Mouse (Mus musculus) heart, embryonic 10.5 days (tissue): ENCODE measurements around the gene Shld1. TPM values are rescaled to one million over a fixed set of nuclear protein-coding genes. Genes with fewer than 3 reads are reported as not detected.

Source experiments
- DNase-seq: peaks from one replicate; pipeline ENCODE4 v3.0.0-alpha.2; 2017; ENCODE audit warnings: low spot score
- H3K27ac ChIP-seq: fragments of 300-500 bp; sonication (generic); 2 replicates; pipeline ENCODE4 v1.5.1; 2016; ENCODE audit warnings: mild to moderate bottlenecking
- H3K27me3 ChIP-seq: fragments of 300-500 bp; sonication (generic); 2 replicates; pipeline ENCODE4 v1.6.1; 2016; ENCODE audit warnings: mild to moderate bottlenecking; ENCODE audit not compliant: poor library complexity, insufficient read depth, severe bottlenecking
- H3K36me3 ChIP-seq: fragments of 300-500 bp; sonication (generic); 2 replicates; pipeline ENCODE4 v1.6.1; 2016; ENCODE audit warnings: mild to moderate bottlenecking, moderate library complexity
- H3K4me1 ChIP-seq: fragments of 300-500 bp; sonication (generic); 2 replicates; pipeline ENCODE4 v1.6.1; 2016; ENCODE audit warnings: mild to moderate bottlenecking
- H3K4me3 ChIP-seq: fragments of 300-500 bp; sonication (generic); 2 replicates; pipeline ENCODE4 v1.5.1; 2016; ENCODE audit warnings: mild to moderate bottlenecking, moderate library complexity
- H3K9me3 ChIP-seq: fragments of 300-500 bp; sonication (generic); 2 replicates; pipeline ENCODE4 v1.6.1; 2016; ENCODE audit warnings: mild to moderate bottlenecking, moderate library complexity
- WGBS: fragments of 180-500 bp; shearing (Covaris S2); methylation state at CpG from one replicate; pipeline ENCODE4 v1.1.7; 2016; 5-methylcytosine and 5-hydroxymethylcytosine counted together
- polyA plus RNA-seq: library from polyadenylated mRNA; unstranded; fragments of >200 nt; fragmentation: Nextera tagmentation; extraction: Ambion mirVana; gene quantifications from 2 replicates; pipeline ENCODE4 v1.2.1, GENCODE M21; 2016

Shld1 gene
- polyA plus RNA-seq, 1 experiment from 2014 or later = 14.2 TPM

DNA sequence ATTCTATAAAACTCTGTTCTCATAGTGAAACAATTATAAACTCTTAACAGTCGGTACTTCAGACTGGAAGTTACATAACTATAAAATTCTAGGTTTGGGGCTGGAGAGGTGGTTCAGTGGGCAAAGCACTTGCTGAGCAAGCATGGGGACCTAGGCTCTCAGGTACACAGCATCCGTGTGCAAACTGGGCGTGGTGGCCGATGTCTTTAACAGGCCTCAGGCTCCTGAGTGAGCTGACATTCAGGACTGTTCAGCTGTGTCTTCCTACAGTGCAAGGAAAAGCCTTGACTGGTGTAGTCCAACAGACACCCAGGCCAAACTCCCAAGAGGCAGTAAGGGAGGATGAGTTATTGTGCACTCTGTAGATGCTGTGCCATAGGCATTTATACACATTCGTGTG lies 10.5 kb downstream of the Shld1 start:
- Histone ChIP-seq H3K4me1 (peaks cover 33% of the 10 kb centered on the region), H3K27me3 (no peaks in the 10 kb centered on the region), H3K9me3 (no peaks in the 10 kb centered on the region), H3K4me3 (no peak overlapping the region), H3K27ac (peak overlapping the region; percentile 54; the same call in 1 of the 2 replicates), H3K36me3 (0 out of 2 replicates have a peak, but pooled peaks cover 9% of the 10 kb centered on the region)
- DNase-seq = no peak
- 89% methylated on average over 5 of the region's 5 CpGs for WGBS

DNA sequence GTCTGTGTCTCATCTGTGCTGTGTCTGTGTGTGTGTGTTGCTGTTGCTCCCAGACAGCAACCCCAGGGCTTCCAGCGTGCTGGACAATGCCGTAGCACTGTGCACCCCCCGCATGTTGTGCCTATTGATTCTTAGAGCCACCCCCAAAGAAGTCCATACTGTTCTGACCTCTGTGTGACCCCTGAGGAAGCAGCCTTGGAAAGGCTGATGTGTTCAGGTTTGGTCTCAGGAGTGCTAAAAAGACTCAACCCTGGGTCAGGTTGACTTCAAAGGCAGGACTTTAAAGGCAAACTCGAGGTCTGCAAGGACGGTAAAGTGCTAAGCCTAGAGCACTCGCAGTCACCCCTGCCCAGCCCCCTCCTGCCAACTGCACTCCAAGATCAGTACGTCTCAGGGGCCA lies 11.0 kb downstream of the Shld1 start:
- Histone ChIP-seq H3K4me3 (no peak overlapping the region), H3K36me3 (0 out of 2 replicates have a peak, but pooled peaks cover 9% of the 10 kb centered on the region), H3K27ac (peak overlapping the region; percentile 54; the same call in 1 of the 2 replicates), H3K4me1 (peaks cover 33% of the 10 kb centered on the region), H3K27me3 (no peaks in the 10 kb centered on the region), H3K9me3 (no peaks in the 10 kb centered on the region)
- whole genome bisulfite sequencing = 60% methylated on average over 7 of the region's 7 CpGs
- DNase-seq = no peak

DNA sequence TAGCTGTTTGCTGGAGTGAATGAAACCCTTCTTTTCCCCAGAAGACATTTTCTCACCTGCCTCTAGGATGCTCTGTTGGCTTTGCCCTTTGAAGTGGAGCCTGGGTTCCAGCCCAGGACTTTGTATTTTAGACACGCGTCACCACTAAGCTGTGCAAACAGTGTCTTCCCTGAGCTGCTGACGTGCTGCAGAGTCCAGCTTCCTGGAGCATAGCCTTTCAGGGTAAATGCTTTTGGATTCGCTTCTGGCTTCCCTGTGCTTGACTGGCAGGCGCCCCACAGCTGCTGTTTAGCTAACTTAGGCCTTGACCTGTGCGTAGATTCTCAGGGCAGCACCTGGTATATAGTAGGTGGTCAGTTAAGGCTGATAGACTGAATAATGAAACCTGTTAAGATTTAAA lies 11.7 kb downstream of the Shld1 start:
- no peak overlapping the region for H3K4me3 ChIP-seq
- peaks cover 33% of the 10 kb centered on the region for H3K4me1 ChIP-seq
- no peaks in the 10 kb centered on the region for H3K27me3 ChIP-seq
- WGBS = 53% methylated on average over 6 of the region's 6 CpGs
- no peak for DNase-seq
- H3K27ac ChIP-seq = peak overlapping the region; percentile 54
- no peaks in the 10 kb centered on the region for H3K9me3 ChIP-seq
- H3K36me3 ChIP-seq = 0 out of 2 replicates have a peak, but pooled peaks cover 9% of the 10 kb centered on the region

DNA sequence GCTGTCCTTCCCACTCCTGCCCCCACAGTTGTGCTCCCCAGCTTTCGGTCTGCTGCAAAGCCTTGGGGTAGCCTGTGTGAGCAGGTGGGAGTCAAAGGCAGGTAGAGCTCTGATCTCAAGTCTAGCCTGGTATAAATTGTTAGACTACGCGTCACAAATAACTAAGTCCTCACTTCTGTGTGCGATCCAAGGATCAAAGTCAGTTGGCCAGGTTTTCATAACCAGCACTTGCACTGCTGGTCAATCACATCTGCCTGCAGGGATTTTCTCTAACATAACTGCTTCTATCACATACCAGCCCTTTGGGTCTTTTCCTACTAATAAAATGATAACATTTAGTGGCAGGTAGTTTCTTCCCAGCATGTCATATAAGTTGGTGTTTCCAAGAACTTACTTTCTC lies 14.2 kb downstream of the Shld1 start:
- 94% methylated on average over 4 of the region's 4 CpGs for WGBS
- H3K27me3 ChIP-seq = no peaks in the 10 kb centered on the region
- no peak overlapping the region for H3K27ac ChIP-seq
- no peak for DNase-seq
- peaks cover 23% of the 10 kb centered on the region for H3K4me1 ChIP-seq
- 0 out of 2 replicates have a peak, but pooled peaks cover 6% of the 10 kb centered on the region for H3K36me3 ChIP-seq
- no peaks in the 10 kb centered on the region for H3K9me3 ChIP-seq
- no peak overlapping the region for H3K4me3 ChIP-seq

DNA sequence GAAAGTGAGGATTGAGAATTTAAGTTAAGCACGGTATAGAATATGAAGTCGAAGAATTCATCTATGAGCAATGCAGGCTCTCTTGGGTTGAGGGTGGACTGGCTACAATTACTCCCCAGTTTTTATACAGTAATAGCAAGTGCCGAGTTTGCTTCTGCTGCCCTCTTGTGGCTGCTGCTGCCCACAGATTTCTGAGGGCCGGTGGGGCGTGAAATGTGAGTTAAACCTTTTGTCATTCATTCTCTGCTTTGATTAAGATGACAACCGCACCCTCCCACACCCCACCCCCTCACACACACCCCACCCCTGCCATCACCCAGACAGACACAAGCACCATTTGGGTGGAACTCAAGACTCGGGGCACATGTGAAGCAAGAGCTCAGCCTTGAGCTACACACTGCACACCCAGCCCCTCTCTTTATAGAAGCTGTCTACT lies 14.7 kb downstream of the Shld1 start:
- WGBS = 21% methylated on average over 7 of the region's 7 CpGs
- Histone ChIP-seq H3K4me1 (peaks cover 21% of the 10 kb centered on the region), H3K9me3 (no peaks in the 10 kb centered on the region), H3K27me3 (no peaks in the 10 kb centered on the region), H3K36me3 (0 out of 2 replicates have a peak, but pooled peaks cover 3% of the 10 kb centered on the region), H3K4me3 (no peak overlapping the region), H3K27ac (no peak overlapping the region)
- peak; percentile 84 for DNase-seq

DNA sequence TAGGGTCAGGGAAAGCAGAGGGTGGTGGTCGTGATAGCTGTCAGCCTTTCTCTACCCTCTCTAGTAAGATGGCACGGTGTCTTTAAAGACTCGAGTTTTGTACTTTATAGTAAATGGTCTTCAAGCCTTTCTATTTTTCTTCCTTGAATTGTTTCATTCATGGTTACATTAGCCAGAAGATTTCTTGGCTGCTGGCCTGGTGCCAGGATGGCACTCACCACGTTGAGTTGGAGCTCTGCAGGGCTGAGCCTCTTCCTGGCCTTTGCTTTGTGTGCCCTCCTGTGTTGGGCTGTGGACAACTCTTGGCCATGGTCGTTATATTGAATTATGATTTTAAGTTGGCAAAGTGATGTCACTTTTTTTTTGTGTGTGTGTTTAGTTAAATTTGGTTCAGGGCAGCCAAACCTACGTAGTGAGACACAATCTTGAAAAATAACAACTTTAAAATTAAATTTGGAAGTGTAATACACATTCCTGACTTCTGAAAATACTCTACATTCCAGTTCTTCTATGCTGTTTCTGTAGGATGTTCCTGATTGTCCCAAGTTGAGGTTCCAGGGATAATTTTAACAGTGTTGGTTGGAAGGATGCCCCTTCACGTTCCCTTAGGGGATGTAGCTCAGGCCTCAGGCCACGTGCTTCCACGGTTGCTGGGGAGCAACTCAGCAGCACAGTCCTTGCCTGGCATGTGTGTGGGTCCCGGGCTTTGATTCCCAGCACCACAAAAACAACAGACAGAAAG lies 18.7 kb downstream of the Shld1 start:
- WGBS = 87% methylated on average over 10 of the region's 10 CpGs
- Histone ChIP-seq H3K4me1 (no peaks in the 10 kb centered on the region), H3K27me3 (no peaks in the 10 kb centered on the region), H3K36me3 (0 out of 2 replicates have a peak, but pooled peaks cover 2% of the 10 kb centered on the region), H3K9me3 (no peaks in the 10 kb centered on the region), H3K27ac (no peak overlapping the region), H3K4me3 (no peak overlapping the region)
- no peak for DNase-seq

DNA sequence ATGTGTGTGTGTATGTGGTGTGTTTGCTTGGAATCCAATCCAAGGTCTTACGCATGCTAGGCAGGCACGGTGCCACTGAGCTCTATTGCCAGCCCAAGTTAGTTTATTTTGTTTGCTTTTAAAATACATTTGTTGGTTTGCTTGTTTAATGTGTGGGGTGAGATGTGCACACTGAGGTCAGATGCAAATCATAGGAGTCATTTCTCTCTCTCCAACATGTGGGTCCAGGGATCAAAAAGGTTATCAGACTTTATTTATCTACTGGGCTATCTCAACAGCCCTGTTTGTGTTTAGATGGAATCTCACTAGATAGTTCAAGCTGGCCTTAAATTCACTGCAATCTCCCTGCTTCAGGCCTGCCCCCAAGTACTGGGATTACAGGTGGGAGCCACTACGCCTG lies 19.6 kb downstream of the Shld1 start:
- DNase-seq = no peak
- Histone ChIP-seq H3K36me3 (peaks cover 5% of the 10 kb centered on the region; the same call in 1 of the 2 replicates), H3K9me3 (no peaks in the 10 kb centered on the region), H3K27ac (no peak overlapping the region), H3K4me3 (no peak overlapping the region), H3K27me3 (no peaks in the 10 kb centered on the region), H3K4me1 (no peaks in the 10 kb centered on the region)
- WGBS = 93% methylated on average over 3 of the region's 3 CpGs

DNA sequence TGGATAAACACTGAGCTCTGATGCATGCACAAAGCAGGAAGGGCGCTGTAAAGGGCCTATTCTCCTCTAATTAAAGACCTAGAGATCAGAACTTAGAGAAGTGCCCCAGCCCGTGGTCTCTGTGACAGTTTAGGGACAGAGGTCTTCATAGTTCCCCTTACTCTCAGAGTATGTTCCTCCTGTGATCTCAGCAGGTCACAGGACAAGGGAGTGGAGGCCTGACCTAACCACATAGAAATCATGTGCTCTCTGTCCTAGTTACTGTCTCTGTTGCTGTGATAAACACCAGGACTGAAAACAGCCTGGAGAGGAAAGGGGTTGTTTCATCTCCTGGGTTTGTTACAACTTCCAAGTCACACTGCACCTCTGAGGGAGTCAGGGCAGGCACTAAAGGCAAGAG lies 23.8 kb downstream of the Shld1 start:
- Histone ChIP-seq H3K36me3 (peaks cover 3% of the 10 kb centered on the region; the same call in 1 of the 2 replicates), H3K9me3 (no peaks in the 10 kb centered on the region), H3K27ac (no peak overlapping the region), H3K4me1 (peaks cover 6% of the 10 kb centered on the region), H3K4me3 (no peak overlapping the region), H3K27me3 (no peaks in the 10 kb centered on the region)
- DNase-seq = no peak
- WGBS = 75% methylated on average over 2 of the region's 2 CpGs

DNA sequence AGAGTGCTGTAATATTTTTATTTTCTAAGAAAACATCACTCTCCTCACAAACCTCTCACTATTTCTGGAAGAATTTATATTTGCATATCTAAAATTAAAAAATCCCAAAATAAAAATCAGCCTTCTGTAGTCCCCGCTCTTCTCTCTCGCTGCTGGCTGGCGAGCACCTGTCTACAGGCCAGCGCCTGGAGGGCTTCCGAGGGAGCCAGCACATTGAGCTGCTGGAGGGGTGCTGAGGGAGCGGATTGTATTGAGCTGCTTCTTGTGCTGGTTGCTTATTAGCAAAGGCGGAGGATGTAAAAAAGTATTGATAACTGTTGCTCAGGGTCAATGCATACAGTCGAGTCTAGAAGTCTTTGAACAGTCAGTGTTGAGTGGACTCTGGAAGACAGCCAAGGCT lies 25.3 kb downstream of the Shld1 start:
- H3K4me3 ChIP-seq = no peak overlapping the region
- no peak overlapping the region for H3K27ac ChIP-seq
- H3K9me3 ChIP-seq = no peaks in the 10 kb centered on the region
- no peaks in the 10 kb centered on the region for H3K27me3 ChIP-seq
- H3K4me1 ChIP-seq = peaks cover 15% of the 10 kb centered on the region
- 84% methylated on average over 8 of the region's 8 CpGs for WGBS
- no peak for DNase-seq
- peaks cover 3% of the 10 kb centered on the region; the same call in 1 of the 2 replicates for H3K36me3 ChIP-seq

DNA sequence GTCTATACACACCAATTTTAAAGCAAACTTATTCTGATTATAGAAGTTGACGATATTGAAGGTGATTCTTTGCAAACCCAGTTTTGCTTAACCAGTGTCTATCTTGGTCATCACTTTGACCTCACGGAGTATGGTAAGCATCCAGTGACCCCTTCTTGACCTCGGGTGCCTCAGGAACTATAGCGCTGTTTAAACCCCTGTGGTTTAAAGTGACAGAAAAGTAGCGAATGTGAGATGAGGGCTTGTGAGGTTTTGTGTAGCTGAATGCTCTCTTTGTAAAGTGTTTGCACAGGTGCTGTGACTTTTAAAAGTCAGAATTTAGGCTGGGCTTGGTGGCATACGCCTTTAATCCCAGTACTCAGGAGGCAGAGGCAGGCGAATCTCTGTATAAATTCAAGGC lies 27.8 kb downstream of the Shld1 start:
- 82% methylated on average over 7 of the region's 7 CpGs for WGBS
- DNase-seq = no peak
- Histone ChIP-seq H3K4me1 (peaks cover 15% of the 10 kb centered on the region), H3K4me3 (no peak overlapping the region), H3K9me3 (no peaks in the 10 kb centered on the region), H3K36me3 (peaks cover 3% of the 10 kb centered on the region; the same call in 1 of the 2 replicates), H3K27ac (no peak overlapping the region), H3K27me3 (no peaks in the 10 kb centered on the region)

DNA sequence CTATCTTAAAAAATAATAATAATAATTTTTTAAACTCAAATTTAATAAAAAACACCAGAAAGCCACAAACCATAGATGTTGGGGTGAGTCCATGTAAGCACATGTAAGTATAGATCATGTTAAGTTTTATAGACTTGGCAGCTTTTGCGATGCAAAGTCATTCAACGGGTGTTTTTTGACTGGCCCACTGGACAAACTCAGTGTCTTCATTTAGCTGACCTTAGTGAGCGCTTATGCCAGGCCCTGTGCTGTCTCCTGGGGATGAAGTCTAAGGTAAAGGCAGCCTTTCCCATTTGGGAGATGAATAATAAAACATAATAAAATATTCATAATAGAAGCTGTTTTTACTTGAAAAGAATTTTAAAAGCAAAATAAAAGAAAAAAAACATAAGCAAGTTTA lies 28.2 kb downstream of the Shld1 start:
- 93% methylated on average over 3 of the region's 3 CpGs for WGBS
- H3K27ac ChIP-seq = peak overlapping the region; percentile 75
- H3K9me3 ChIP-seq = no peaks in the 10 kb centered on the region
- H3K4me1 ChIP-seq = peaks cover 15% of the 10 kb centered on the region
- H3K36me3 ChIP-seq = peaks cover 3% of the 10 kb centered on the region; the same call in 1 of the 2 replicates
- H3K27me3 ChIP-seq = no peaks in the 10 kb centered on the region
- no peak overlapping the region for H3K4me3 ChIP-seq
- DNase-seq = no peak

DNA sequence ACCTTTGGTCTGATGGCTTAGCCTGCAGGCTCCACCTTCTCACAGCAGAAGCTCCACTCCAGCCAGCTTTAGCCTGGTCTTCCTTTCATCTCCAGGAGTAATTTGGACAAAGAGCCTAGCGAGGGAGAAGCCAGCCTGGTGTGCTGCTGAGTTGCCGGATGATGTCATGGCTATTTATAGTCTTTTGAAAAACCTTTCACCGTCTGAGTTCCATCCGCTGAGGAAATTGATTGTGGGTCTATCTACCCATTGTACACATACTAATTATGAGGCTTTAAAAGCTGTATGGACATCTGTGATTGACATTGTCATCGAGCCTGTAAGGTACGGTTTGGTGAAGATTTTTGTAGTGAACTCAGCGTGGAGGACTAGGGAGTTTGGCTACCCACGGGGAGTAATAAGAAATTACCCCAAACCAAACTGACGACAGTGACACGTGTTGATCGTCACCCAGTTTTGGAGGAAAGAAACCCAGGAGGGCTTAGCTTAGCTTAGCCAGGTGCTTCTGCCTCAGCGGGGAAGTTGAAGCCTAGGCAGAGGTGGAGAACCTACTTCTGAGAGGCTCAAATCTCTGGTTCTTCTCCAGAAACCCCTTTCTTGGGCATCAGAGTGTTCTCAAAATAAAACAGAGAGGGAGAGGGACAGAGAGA lies 28.8 kb downstream of the Shld1 start:
- 49% methylated on average over 12 of the region's 12 CpGs for WGBS
- Histone ChIP-seq H3K4me1 (peaks cover 15% of the 10 kb centered on the region), H3K27me3 (no peaks in the 10 kb centered on the region), H3K4me3 (no peak overlapping the region), H3K36me3 (peaks cover 3% of the 10 kb centered on the region; the same call in 1 of the 2 replicates), H3K27ac (peak overlapping the region; percentile 75), H3K9me3 (no peaks in the 10 kb centered on the region)
- DNase-seq = peak; percentile 85

DNA sequence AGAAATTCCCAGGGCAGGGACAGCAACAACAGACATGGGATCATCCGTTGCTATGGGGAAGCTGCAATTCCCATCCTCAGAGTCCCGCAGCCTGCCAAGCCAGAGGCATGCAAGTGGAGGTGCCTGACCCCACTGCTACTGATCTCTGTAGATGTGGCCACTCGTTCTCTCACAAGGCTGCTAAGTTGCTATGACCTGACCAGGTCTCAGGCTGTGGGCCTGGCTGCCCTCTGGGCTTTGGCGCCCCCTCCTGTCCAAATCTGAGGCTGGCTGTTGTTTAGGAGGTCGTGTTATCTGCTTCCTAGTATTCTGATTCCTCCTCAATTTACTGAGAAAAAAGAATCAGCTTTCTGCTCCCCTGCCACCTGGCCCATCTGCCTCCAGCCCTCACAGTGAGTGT lies 29.4 kb downstream of the Shld1 start:
- WGBS = 28% methylated on average over 5 of the region's 5 CpGs
- peak; percentile 86 for DNase-seq
- Histone ChIP-seq H3K9me3 (no peaks in the 10 kb centered on the region), H3K27me3 (no peaks in the 10 kb centered on the region), H3K36me3 (no peaks in the 10 kb centered on the region; the same call in 1 of the 2 replicates), H3K4me3 (no peak overlapping the region), H3K27ac (peak overlapping the region; percentile 75; the same call in 1 of the 2 replicates), H3K4me1 (peaks cover 22% of the 10 kb centered on the region)
